Comparison of ENCODE assay signal across 10 mouse cellular contexts in genomic region chr5:144734949-144735348, GRCm38 (mm10). TPM values are rescaled to one million over a fixed set of nuclear protein-coding genes. Genes with fewer than 3 reads are reported as not detected.
A peak's percentile ranks its signal among the peaks of the same experiment; 100 is the strongest.
DNase-seq lines count a peak whose midpoint lies in the region; ATAC-seq and TF ChIP-seq lines count a peak whose summit lies in the region.
"Had no signal": no experiment of that assay in that cellular context is flagged by ENCODE, and none has a peak within 500 bp of the region (broad histone marks: within the 10 kb centered on the region; RNA-seq: fewer than 3 reads in every experiment).

No protein-coding gene starts in this region.

- DNase-seq in liver: peak; percentile 61
- DNase-seq in cerebellum, adult 2 months: peak; percentile 58 to 78
- DNase-seq in kidney, postnatal 0 days (ENCODE audit: low spot score): peak; percentile 55
- peak; percentile 76 for DNase-seq in liver, postnatal 0 days
- DNase-seq in thymus, postnatal 10 days (ENCODE audit: low spot score in 2 of 2): peak; percentile 18 to 50

- no peaks in the 10 kb centered on the region for H3K9me3 ChIP-seq in liver, embryonic 12.5 days (replicated peaks)
- no peaks in the 10 kb centered on the region for H3K9me3 ChIP-seq in kidney, postnatal 0 days (replicated peaks; ENCODE audit: low read length)
- H3K9me3 ChIP-seq in liver, postnatal 0 days (ENCODE audit: low read length): no peaks in the 10 kb centered on the region
- no peaks in the 10 kb centered on the region for H3K9me3 ChIP-seq in neural tube, embryonic 14.5 days (ENCODE audit: control insufficient read depth, low read length)
- H3K9me3 ChIP-seq: embryonic facial prominence, embryonic 13.5 days; stomach, embryonic 15.5 days had no signal

- ATAC-seq in liver, embryonic 12.5 days: no peak
- ATAC-seq in frontal cortex, adult (ENCODE audit: low TSS enrichment): peak; percentile 39
- no peak for ATAC-seq in kidney, postnatal 0 days (replicated peaks; ENCODE audit: low FRiP score, low read depth)
- ATAC-seq in liver, postnatal 0 days: no peak
- ATAC-seq in neural tube, embryonic 14.5 days (ENCODE audit: low read depth): peak; percentile 56; the same call in 1 of the 2 replicates

- no peak overlapping the region for H3K4me2 ChIP-seq in liver, embryonic 12.5 days
- H3K4me2 ChIP-seq in kidney, postnatal 0 days (ENCODE audit: low read length): no peak overlapping the region
- no peak overlapping the region for H3K4me2 ChIP-seq in liver, postnatal 0 days (ENCODE audit: low read depth, low read length)
- no peak overlapping the region for H3K4me2 ChIP-seq in neural tube, embryonic 14.5 days (ENCODE audit: low read depth, low read length)
- H3K4me2 ChIP-seq: embryonic facial prominence, embryonic 13.5 days; stomach, embryonic 15.5 days had no signal

- H3K27ac ChIP-seq in liver, embryonic 12.5 days: no peak overlapping the region
- H3K27ac ChIP-seq in cerebellum, adult 2 months (ENCODE audit: insufficient read depth, low read length): no peak overlapping the region
- no peak overlapping the region for H3K27ac ChIP-seq in kidney, postnatal 0 days
- no peak overlapping the region for H3K27ac ChIP-seq in liver, postnatal 0 days (ENCODE audit: low read depth)
- no peak overlapping the region for H3K27ac ChIP-seq in neural tube, embryonic 14.5 days (ENCODE audit: low read depth, low read length)
- H3K27ac ChIP-seq: embryonic facial prominence, embryonic 13.5 days; stomach, embryonic 15.5 days had no signal

- no peak for TF ChIP-seq POLR2A in cerebellum, adult 2 months (IDR thresholded peaks at IDR 0.05; ENCODE audit: borderline replicate concordance, insufficient read depth, low read length)

- peak; percentile 91 for TF ChIP-seq CTCF in cerebellum, adult 2 months (IDR thresholded peaks at IDR 0.05; ENCODE audit: borderline replicate concordance, insufficient read depth, low read depth, low read length)
- peak; percentile 86 for TF ChIP-seq CTCF in kidney, postnatal 0 days (IDR thresholded peaks at IDR 0.05; ENCODE audit: low read depth)
- peak; percentile 87 for TF ChIP-seq CTCF in liver, postnatal 0 days (IDR thresholded peaks at IDR 0.05; ENCODE audit: low read depth)

- no peak overlapping the region for H3K4me3 ChIP-seq in liver, embryonic 12.5 days
- H3K4me3 ChIP-seq in cerebellum, adult 2 months (replicated peaks; ENCODE audit: insufficient read depth, low read depth, low read length): no peak overlapping the region
- H3K4me3 ChIP-seq in kidney, postnatal 0 days (replicated peaks; ENCODE audit: low read depth, low read length): no peak overlapping the region
- H3K4me3 ChIP-seq in liver, postnatal 0 days (ENCODE audit: low read depth, low read length): no peak overlapping the region
- no peak overlapping the region for H3K4me3 ChIP-seq in neural tube, embryonic 14.5 days (ENCODE audit: low read depth, low read length)
- H3K4me3 ChIP-seq: embryonic facial prominence, embryonic 13.5 days; stomach, embryonic 15.5 days had no signal

- no peak for TF ChIP-seq EP300 in liver, postnatal 0 days (IDR thresholded peaks at IDR 0.05; ENCODE audit: low read depth)

- 26% methylated on average over 8 of the region's 8 CpGs for WGBS in liver, embryonic 12.5 days (ENCODE audit: insufficient replicate concordance)
- WGBS in cerebellum, adult 2 months: 18% methylated on average over 8 of the region's 8 CpGs
- WGBS in kidney, postnatal 0 days: 40% methylated on average over 8 of the region's 8 CpGs
- 21% methylated on average over 8 of the region's 8 CpGs for WGBS in liver, postnatal 0 days (ENCODE audit: insufficient replicate concordance)
- 28% methylated on average over 8 of the region's 8 CpGs for WGBS in neural tube, embryonic 14.5 days

- H3K4me1 ChIP-seq in liver, embryonic 12.5 days: no peaks in the 10 kb centered on the region
- H3K4me1 ChIP-seq in cerebellum, adult 2 months (ENCODE audit: control insufficient read depth, insufficient read depth, low read length): no peaks in the 10 kb centered on the region
- H3K4me1 ChIP-seq in kidney, postnatal 0 days (replicated peaks; ENCODE audit: insufficient read depth, low read length): no peaks in the 10 kb centered on the region
- no peaks in the 10 kb centered on the region for H3K4me1 ChIP-seq in liver, postnatal 0 days (ENCODE audit: insufficient read depth)
- no peaks in the 10 kb centered on the region for H3K4me1 ChIP-seq in neural tube, embryonic 14.5 days (ENCODE audit: control insufficient read depth, insufficient read depth, low read length)
- H3K4me1 ChIP-seq: embryonic facial prominence, embryonic 13.5 days; stomach, embryonic 15.5 days had no signal

- H3K36me3 ChIP-seq in liver, embryonic 12.5 days: no peaks in the 10 kb centered on the region
- no peaks in the 10 kb centered on the region for H3K36me3 ChIP-seq in kidney, postnatal 0 days (ENCODE audit: insufficient read depth, low read length)
- no peaks in the 10 kb centered on the region for H3K36me3 ChIP-seq in liver, postnatal 0 days (replicated peaks; ENCODE audit: insufficient read depth, low read length)
- H3K36me3 ChIP-seq in neural tube, embryonic 14.5 days (ENCODE audit: control insufficient read depth, insufficient read depth, low read length): 0 out of 2 replicates have a peak, but pooled peaks cover 3% of the 10 kb centered on the region
- H3K36me3 ChIP-seq: embryonic facial prominence, embryonic 13.5 days; stomach, embryonic 15.5 days had no signal

- no peak overlapping the region for H3K9ac ChIP-seq in liver, embryonic 12.5 days
- H3K9ac ChIP-seq in kidney, postnatal 0 days (ENCODE audit: low read depth, low read length): no peak overlapping the region
- H3K9ac ChIP-seq in liver, postnatal 0 days (replicated peaks): no peak overlapping the region
- H3K9ac ChIP-seq in neural tube, embryonic 14.5 days (replicated peaks; ENCODE audit: low read depth, low read length): no peak overlapping the region
- H3K9ac ChIP-seq: embryonic facial prominence, embryonic 13.5 days; stomach, embryonic 15.5 days had no signal

- no peaks in the 10 kb centered on the region for H3K27me3 ChIP-seq in liver, embryonic 12.5 days (replicated peaks)
- H3K27me3 ChIP-seq in cerebellum, adult 2 months (ENCODE audit: control insufficient read depth, insufficient read depth, low read length): no peaks in the 10 kb centered on the region
- H3K27me3 ChIP-seq in kidney, postnatal 0 days (ENCODE audit: insufficient read depth, low read length): no peaks in the 10 kb centered on the region
- no peaks in the 10 kb centered on the region for H3K27me3 ChIP-seq in liver, postnatal 0 days (ENCODE audit: insufficient read depth, low read length)
- no peaks in the 10 kb centered on the region for H3K27me3 ChIP-seq in neural tube, embryonic 14.5 days (ENCODE audit: control insufficient read depth, insufficient read depth, low read length)
- H3K27me3 ChIP-seq: embryonic facial prominence, embryonic 13.5 days; stomach, embryonic 15.5 days had no signal

RNA-seq across cellular contexts. Expression of gene Tmem130, which starts 26.7 kb away (rescaled TPM):
- polyA plus RNA-seq in liver, embryonic 12.5 days (2016; fragmentation: Nextera tagmentation; extraction: Ambion mirVana): 0.31 and 0.33 TPM in 2 replicates
- 159 and 178 TPM in 2 replicates for polyA plus RNA-seq in cerebellum, adult 2 months (2012; rRNA removed)
- polyA plus RNA-seq in kidney, postnatal 0 days (2015; fragmentation: Nextera tagmentation; extraction: Ambion mirVana): 0.17 and 0.24 TPM in 2 replicates
- 0.09 and 0.12 TPM in 2 replicates for polyA plus RNA-seq in liver, postnatal 0 days (2015; fragmentation: Nextera tagmentation; extraction: Ambion mirVana)
- polyA plus RNA-seq in neural tube, embryonic 14.5 days (2014; fragmentation: Nextera tagmentation; extraction: Ambion mirVana): 310 and 384 TPM in 2 replicates

RNA-seq across cellular contexts. Expression of gene Trrap, which starts 32.6 kb away (rescaled TPM):
- polyA plus RNA-seq in liver, embryonic 12.5 days (2016; fragmentation: Nextera tagmentation; extraction: Ambion mirVana): 29.4 and 29.5 TPM in 2 replicates
- polyA plus RNA-seq in cerebellum, adult 2 months (2012; rRNA removed): 128 and 130 TPM in 2 replicates
- polyA plus RNA-seq in kidney, postnatal 0 days (2015; fragmentation: Nextera tagmentation; extraction: Ambion mirVana): 41.1 and 52.1 TPM in 2 replicates
- polyA plus RNA-seq in liver, postnatal 0 days (2015; fragmentation: Nextera tagmentation; extraction: Ambion mirVana): 11.7 and 12.3 TPM in 2 replicates
- polyA plus RNA-seq in neural tube, embryonic 14.5 days (2014; fragmentation: Nextera tagmentation; extraction: Ambion mirVana): 92.0 and 102 TPM in 2 replicates

Comparison
In these comparisons a context has a peak if more than half of its experiments do, and no peak if none do; other contexts are left out.
1. ATAC-seq: peak in frontal cortex, adult (single experiment) and neural tube, embryonic 14.5 days (single experiment); none in liver, embryonic 12.5 days (single experiment), kidney, postnatal 0 days (single experiment) and liver, postnatal 0 days (single experiment).
2. RNA of gene Tmem130, which starts 26.7 kb away (polyA plus RNA-seq): 310 to 384 TPM in neural tube, embryonic 14.5 days and 159 to 178 TPM in cerebellum, adult 2 months; 0.31 to 0.33 TPM in liver, embryonic 12.5 days, 0.17 to 0.24 TPM in kidney, postnatal 0 days and 0.09 to 0.12 TPM in liver, postnatal 0 days; every median in the first group is over 100 times any median in the second.
3. Peak in every context shown above with its lines, with median percentiles within 50 percentile points of each other: DNase-seq and CTCF ChIP-seq.